Mouse (Mus musculus): ENCODE data around the gene Ankrd13b.
"Not testable (repeated sequence)": the region's sequence is repeated elsewhere in the genome, so short reads cannot be mapped to it uniquely, and the experiment has no call there.

Gene Ankrd13b

GRCm38 (mm10) chr11:77489591-77490235 is at the start of gene Ankrd13b:
Ankrd13b (minus strand) TSS chr11:77489678.
- no peak for DNase-seq (ENCODE audit: low spot score)

GRCm38 (mm10) chr11:77532202-77532846 is 42.8 kb upstream of the Ankrd13b start:
- no peak for DNase-seq (ENCODE audit: low spot score)

DNA sequence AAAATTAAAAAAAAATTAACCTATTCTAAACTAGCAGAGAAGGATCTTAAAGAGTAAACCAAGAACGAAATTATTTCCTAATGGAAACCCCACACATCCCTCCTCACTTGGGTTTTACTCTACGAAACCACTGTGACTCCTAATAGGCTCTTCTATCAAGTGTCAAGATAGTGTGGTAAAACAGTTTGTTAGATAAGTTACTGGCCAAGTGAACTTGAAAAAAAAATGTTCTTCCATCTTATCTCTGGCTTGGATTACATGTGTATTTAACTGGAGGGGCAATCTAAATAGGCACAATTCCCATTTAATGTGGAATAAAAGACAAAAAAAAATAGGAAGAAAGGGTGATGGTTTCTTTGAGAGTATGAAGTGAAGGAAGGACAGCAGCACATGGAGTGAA is 41.4 kb upstream of the Ankrd13b start:
- DNase-seq (ENCODE audit: low spot score) = no peak

DNA sequence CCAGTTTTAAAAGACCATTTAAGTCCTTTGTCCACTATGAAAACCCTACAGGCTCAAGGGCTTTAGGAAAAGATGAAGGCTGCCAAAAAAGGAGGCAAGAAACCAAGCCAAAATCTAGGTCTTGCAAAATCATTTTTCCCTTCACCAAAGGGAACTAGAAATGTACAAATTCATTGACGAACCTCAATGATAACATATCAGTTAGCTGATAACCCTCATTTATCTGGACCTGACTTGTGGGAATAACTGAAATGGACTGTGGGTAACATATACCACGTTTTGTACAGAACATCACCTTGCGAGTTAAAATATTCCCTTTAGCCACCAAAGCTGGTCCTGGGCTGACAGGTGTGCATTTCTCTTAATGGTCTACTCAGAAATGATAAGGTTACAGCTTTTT is 40.2 kb upstream of the Ankrd13b start:
- no peak for DNase-seq (ENCODE audit: low spot score)

DNA sequence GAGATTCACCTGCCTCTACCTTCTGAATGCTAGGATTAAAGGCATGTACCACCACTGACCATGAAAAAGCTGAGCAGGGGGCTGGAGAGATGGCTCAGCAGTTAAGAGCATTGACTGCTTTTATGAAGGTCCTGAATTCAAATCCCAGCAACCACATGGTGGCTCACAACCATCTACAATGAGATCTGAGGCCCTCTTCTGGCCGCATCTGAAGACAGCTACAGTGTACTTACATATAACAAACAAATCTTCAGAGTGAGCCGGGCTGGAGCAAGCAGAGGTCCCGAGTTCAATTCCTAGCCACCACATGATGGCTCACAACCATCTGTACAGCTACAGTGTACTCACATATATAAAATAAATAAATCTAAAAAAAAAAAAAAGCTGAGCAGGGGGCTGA is 38.9 kb upstream of the Ankrd13b start:
- DNase-seq (ENCODE audit: low spot score) = not testable (repeated sequence)

GRCm38 (mm10) chr11:77525804-77526486 is 36.5 kb upstream of the Ankrd13b start:
- DNase-seq (ENCODE audit: low spot score) = no peak

DNA sequence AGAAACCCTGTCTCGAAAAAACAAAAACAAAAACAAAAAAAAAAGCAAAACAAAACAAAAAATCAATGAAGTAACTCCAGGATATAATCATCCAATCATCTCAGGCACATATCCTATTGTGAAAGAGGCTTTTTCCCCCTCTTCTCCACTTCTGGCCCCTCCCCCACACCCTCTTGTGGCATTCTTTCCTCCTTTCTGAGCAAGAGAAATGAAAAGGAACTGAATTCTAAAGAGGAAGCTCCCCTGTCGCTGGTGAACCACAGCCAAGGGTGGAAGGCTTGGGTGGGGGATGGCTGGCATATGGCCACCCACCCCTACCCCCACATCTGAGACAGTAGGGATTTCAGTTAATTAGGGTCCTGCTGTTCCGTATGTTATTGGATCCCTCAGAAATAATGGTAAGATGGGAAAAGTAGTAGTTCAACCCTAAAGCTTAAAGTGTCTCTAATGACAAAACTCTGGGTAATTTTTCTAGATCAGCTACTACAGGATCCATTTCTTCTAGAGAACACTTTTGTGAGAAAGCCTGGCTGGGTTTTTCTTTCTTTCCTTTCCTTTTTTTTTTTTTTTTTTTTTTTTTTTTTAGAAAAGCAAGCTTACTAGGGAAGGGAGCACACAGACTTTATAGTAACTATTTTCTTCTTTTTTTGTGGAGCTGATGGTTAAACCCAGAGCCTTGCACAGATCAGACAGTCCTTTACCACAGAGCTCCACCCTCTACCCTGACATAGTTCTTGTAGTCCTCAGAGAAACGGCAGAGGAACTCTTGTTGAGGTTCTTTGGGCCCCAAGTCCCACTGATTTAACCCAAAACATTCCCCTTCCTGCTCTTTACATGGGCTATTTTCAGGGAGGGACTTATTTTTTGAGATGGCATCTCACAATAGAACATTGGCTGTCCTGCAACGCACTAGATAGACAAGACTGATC is 31.4 kb upstream of the Ankrd13b start:
- no peak for DNase-seq (ENCODE audit: low spot score)

- DNase-seq (ENCODE audit: low spot score) = no peak
Measured at GRCm38 (mm10) chr11:77519043-77519442, 29.6 kb upstream of the Ankrd13b start, which contains the start of gene Gm10392. Gm10392 (minus strand) TSS chr11:77519198.

- no peak for DNase-seq (ENCODE audit: low spot score)
Measured at GRCm38 (mm10) chr11:77518051-77518798, 28.7 kb upstream of the Ankrd13b start.

DNA sequence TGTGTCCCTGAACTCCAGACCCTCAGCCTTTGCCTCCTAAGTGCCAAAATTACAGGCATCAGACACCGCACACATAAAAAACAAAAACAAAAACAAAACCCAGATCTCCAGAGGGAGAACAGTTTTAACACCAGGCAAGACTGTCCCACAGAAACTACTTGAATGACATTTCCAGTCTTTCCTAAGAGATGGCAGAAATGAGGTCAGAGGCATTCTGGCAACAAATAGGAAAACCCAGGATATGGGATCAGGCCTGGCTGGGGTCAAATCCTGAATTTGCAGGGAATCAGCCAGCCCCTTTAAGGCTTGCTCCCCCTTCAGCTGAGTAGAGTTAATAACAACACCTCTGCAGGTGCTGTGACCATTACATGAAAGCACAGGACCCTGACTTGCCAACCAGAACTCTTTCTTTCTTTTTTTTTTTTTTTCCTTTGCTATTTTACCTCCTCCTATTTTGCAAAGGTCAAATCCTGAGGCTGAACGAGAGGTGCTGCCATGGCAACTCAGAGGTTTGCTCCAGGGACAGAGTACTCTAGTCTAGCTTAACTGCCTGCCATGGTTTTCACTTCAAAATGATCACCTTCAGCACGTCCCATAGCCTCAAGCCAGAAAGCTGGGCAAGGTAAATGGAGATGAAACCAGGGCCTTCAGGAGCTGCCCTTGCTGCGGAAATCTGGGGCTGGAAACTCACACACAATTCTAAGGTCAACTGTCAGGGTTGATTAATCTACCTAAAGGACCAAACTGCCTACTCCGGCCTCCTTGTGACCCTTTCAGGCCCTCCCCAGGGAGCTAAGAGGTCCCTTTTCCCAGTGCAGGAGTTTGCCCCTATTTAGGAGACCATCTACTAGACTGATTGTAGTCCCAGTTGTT is 27.3 kb upstream of the Ankrd13b start:
- DNase-seq (ENCODE audit: low spot score) = no peak

GRCm38 (mm10) chr11:77515637-77516552 is 26.4 kb upstream of the Ankrd13b start, which contains the start of gene Trp53i13:
Trp53i13 (minus strand) TSS chr11:77515980.
- DNase-seq (ENCODE audit: low spot score) = no peak

- DNase-seq (ENCODE audit: low spot score) = peak; percentile 60
Measured at GRCm38 (mm10) chr11:77514832-77515636, 25.6 kb upstream of the Ankrd13b start, which contains the start of gene Abhd15. Abhd15 (plus strand) TSS chr11:77515121.

GRCm38 (mm10) chr11:77514281-77514831 is 24.9 kb upstream of the Ankrd13b start:
- DNase-seq (ENCODE audit: low spot score) = no peak

DNA sequence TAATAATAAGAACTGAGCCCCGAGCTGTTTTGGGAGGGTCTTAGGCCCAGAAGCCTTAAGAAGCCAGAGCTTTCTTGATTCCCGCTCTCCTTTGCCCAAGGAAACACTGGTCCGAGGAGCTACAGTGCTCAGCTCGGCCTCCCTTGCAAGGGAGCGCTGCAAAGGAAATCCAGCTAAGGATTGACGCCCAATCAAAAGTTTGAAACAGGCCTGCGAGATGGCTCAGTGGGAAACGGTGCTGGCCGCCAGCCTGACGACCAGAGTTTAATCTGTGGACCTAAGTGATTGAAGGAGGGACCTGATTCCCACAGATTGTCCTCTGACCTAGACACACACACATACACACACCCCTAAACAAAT is 24.3 kb upstream of the Ankrd13b start:
- DNase-seq (ENCODE audit: low spot score) = no peak

GRCm38 (mm10) chr11:77512891-77513810 is 23.7 kb upstream of the Ankrd13b start:
- peak; percentile 80 for DNase-seq (ENCODE audit: low spot score)

- no peak for DNase-seq (ENCODE audit: low spot score)
Measured at GRCm38 (mm10) chr11:77511336-77511735, 21.9 kb upstream of the Ankrd13b start.
